Mouse (Mus musculus) midbrain, postnatal 0 days (tissue): ENCODE results near the gene Pi4k2a. TPM values are rescaled to one million over a fixed set of nuclear protein-coding genes. Genes with fewer than 3 reads are reported as not detected.

Source experiments
- ATAC-seq: fragments of 200-750 bp; cut with Nextera tagmentation; 2 replicates; pipeline ENCODE4 v1.8.0; 2017; ENCODE audit warnings: moderate number of reproducible peaks, mild to moderate bottlenecking, moderate TSS enrichment, moderate library complexity; ENCODE audit not compliant: low FRiP score
- DNase-seq: peaks from one replicate; pipeline ENCODE4 v3.0.0-alpha.2; 2015; ENCODE audit warnings: low spot score
- H3K27ac ChIP-seq: fragments of 300-500 bp; sonication (generic); 2 replicates; pipeline ENCODE4 v1.5.1; 2014; ENCODE audit warnings: low read depth, mild to moderate bottlenecking, low read length, mixed read lengths
- H3K27me3 ChIP-seq: fragments of 300-500 bp; sonication (generic); 2 replicates; pipeline ENCODE4 v1.6.1; 2014; ENCODE audit warnings: low read length, control low read depth, mixed read lengths; ENCODE audit not compliant: insufficient read depth
- H3K36me3 ChIP-seq: fragments of 300-500 bp; sonication (generic); 2 replicates; pipeline ENCODE4 v1.6.1; 2014; ENCODE audit warnings: low read length, control low read depth, mixed read lengths; ENCODE audit not compliant: insufficient read depth
- H3K4me1 ChIP-seq: fragments of 300-500 bp; sonication (generic); 2 replicates; pipeline ENCODE4 v1.6.1; 2014; ENCODE audit warnings: mild to moderate bottlenecking, control low read depth, antibody characterized with exemption, low read length, mixed read lengths; ENCODE audit not compliant: insufficient read depth
- H3K4me2 ChIP-seq: fragments of 300-500 bp; sonication (generic); 2 replicates; pipeline ENCODE4 v1.6.1; 2014; ENCODE audit warnings: low read depth, mild to moderate bottlenecking, low read length, mixed read lengths; ENCODE audit not compliant: poor library complexity, severe bottlenecking
- H3K4me3 ChIP-seq: fragments of 300-500 bp; sonication (generic); 2 replicates; pipeline ENCODE4 v1.5.1; 2014; ENCODE audit warnings: low read depth, mild to moderate bottlenecking, low read length, moderate library complexity
- H3K9ac ChIP-seq: fragments of 300-500 bp; sonication (generic); replicated peaks from 2 replicates; pipeline ENCODE4 v1.6.1; 2014; ENCODE audit warnings: mild to moderate bottlenecking, low read length, moderate library complexity, mixed read lengths; ENCODE audit not compliant: poor library complexity, severe bottlenecking
- H3K9me3 ChIP-seq: fragments of 300-500 bp; sonication (generic); 2 replicates; pipeline ENCODE4 v1.6.1; 2016; ENCODE audit warnings: low read length, control low read depth
- CTCF ChIP-seq: IDR thresholded peaks from 2 replicates; pipeline ENCODE4 v1.5.1; 2016; ENCODE audit warnings: antibody characterized with exemption, mild to moderate bottlenecking
- WGBS: fragments of 180-500 bp; shearing (Covaris S2); extraction: QIAGEN DNeasy Blood & Tissue Kit; methylation state at CpG from one replicate; pipeline ENCODE4 v1.1.7; 2014; 5-methylcytosine and 5-hydroxymethylcytosine counted together
- polyA plus RNA-seq: library from polyadenylated mRNA; unstranded; fragments of >200 nt; fragmentation: Nextera tagmentation; extraction: Ambion mirVana; gene quantifications from 2 replicates; pipeline ENCODE4 v1.2.1, GENCODE M21; 2015
- total RNA-seq: library from RNA; depleted of rRNA; stranded (reverse); fragments of >200 nt; gene quantifications from 2 replicates; pipeline ENCODE4 v1.2.3, GENCODE M21; 2014

Gene Pi4k2a
- total and polyA plus RNA-seq, 2 experiments from 2014 or later: 19.3 to 33.0 TPM

GRCm38 (mm10) chr19:42085690-42086089 lies 4.6 kb upstream of the Pi4k2a start:
- no peaks in the 10 kb centered on the region for H3K27me3 ChIP-seq
- DNase-seq: no peak
- H3K36me3 ChIP-seq: no peaks in the 10 kb centered on the region
- TF ChIP-seq CTCF: no peak
- H3K4me1 ChIP-seq: no peaks in the 10 kb centered on the region
- peak overlapping the region; percentile 72 for H3K4me3 ChIP-seq
- peak overlapping the region; percentile 77 for H3K27ac ChIP-seq
- peak overlapping the region; percentile 72 for H3K4me2 ChIP-seq
- no peaks in the 10 kb centered on the region for H3K9me3 ChIP-seq
- WGBS: 4% methylated on average over 10 of the region's 10 CpGs
- peak overlapping the region; percentile 86 for H3K9ac ChIP-seq
- 0 out of 2 replicates have a peak, but pooled peaks have one; percentile 0 for ATAC-seq

- no peaks in the 10 kb centered on the region for H3K9me3 ChIP-seq
- no peaks in the 10 kb centered on the region for H3K4me1 ChIP-seq
- TF ChIP-seq CTCF: no peak
- H3K36me3 ChIP-seq: no peaks in the 10 kb centered on the region
- peak within 1 kb of the TSS; percentile 72 for H3K4me3 ChIP-seq
- under 1% methylated on average over 21 of the region's 21 CpGs for WGBS
- DNase-seq: peak; percentile 97
- peak; percentile 84 for ATAC-seq
- H3K27ac ChIP-seq: peak within 1 kb of the TSS; percentile 77
- peak within 1 kb of the TSS; percentile 72 for H3K4me2 ChIP-seq
- H3K9ac ChIP-seq: peak within 1 kb of the TSS; percentile 86
- H3K27me3 ChIP-seq: no peaks in the 10 kb centered on the region
These were observed 4.1 kb upstream of the Pi4k2a start, which contains the start of gene Morn4 for GRCm38 (mm10) chr19:42086166-42086565. Gene Morn4, minus strand, starts transcription at chr19:42086357.

- Histone ChIP-seq H3K27me3 (no peaks in the 10 kb centered on the region), H3K4me1 (no peaks in the 10 kb centered on the region; the same call in 1 of the 2 replicates), H3K27ac (peak overlapping the region; percentile 79), H3K9me3 (no peaks in the 10 kb centered on the region), H3K9ac (peak overlapping the region; percentile 8; the same call in 1 of the 2 replicates), H3K36me3 (no peaks in the 10 kb centered on the region), H3K4me2 (peak overlapping the region; percentile 60), H3K4me3 (peak overlapping the region; percentile 97)
- ATAC-seq: no peak
- WGBS: 13% methylated on average over 14 of the region's 14 CpGs
- no peak for TF ChIP-seq CTCF
- DNase-seq: peak; percentile 68
These were observed 1.0 kb upstream of the Pi4k2a start for GRCm38 (mm10) chr19:42089103-42089747.

- Histone ChIP-seq H3K4me3 (peak overlapping the region; percentile 97), H3K9me3 (no peaks in the 10 kb centered on the region), H3K4me2 (peak overlapping the region; percentile 84), H3K9ac (peak overlapping the region; percentile 86), H3K27me3 (no peaks in the 10 kb centered on the region), H3K27ac (peak overlapping the region; percentile 89), H3K36me3 (0 out of 2 replicates have a peak, but pooled peaks cover 3% of the 10 kb centered on the region), H3K4me1 (no peaks in the 10 kb centered on the region; the same call in 1 of the 2 replicates)
- WGBS: under 1% methylated on average over 45 of the region's 52 CpGs
- TF ChIP-seq CTCF: no peak
- ATAC-seq (peak; percentile 63), DNase-seq (peak; percentile 27)
These were observed 419 bp downstream of the Pi4k2a start for GRCm38 (mm10) chr19:42090637-42091141.

- Histone ChIP-seq H3K27ac (no peak overlapping the region), H3K4me2 (no peak overlapping the region), H3K4me1 (no peaks in the 10 kb centered on the region), H3K27me3 (no peaks in the 10 kb centered on the region), H3K4me3 (no peak overlapping the region), H3K9ac (no peak overlapping the region), H3K36me3 (peaks cover 18% of the 10 kb centered on the region), H3K9me3 (no peaks in the 10 kb centered on the region)
- no peak for ATAC-seq
- DNase-seq: no peak
- 93% methylated on average over 3 of the region's 3 CpGs for whole genome bisulfite sequencing
- TF ChIP-seq CTCF: no peak
These were observed 9.1 kb downstream of the Pi4k2a start for GRCm38 (mm10) chr19:42099406-42099805.

- Histone ChIP-seq H3K4me3 (no peak overlapping the region), H3K4me2 (no peak overlapping the region), H3K27ac (no peak overlapping the region), H3K27me3 (no peaks in the 10 kb centered on the region), H3K36me3 (peaks cover 25% of the 10 kb centered on the region), H3K4me1 (no peaks in the 10 kb centered on the region), H3K9ac (no peak overlapping the region), H3K9me3 (no peaks in the 10 kb centered on the region)
- WGBS: 97% methylated on average over 9 of the region's 9 CpGs
- DNase-seq (no peak), ATAC-seq (no peak)
- TF ChIP-seq CTCF: no peak
These were observed 14.4 kb downstream of the Pi4k2a start for GRCm38 (mm10) chr19:42104681-42105080.
